ENCODE assay signal across 13 mouse cellular contexts in the genomic region with DNA sequence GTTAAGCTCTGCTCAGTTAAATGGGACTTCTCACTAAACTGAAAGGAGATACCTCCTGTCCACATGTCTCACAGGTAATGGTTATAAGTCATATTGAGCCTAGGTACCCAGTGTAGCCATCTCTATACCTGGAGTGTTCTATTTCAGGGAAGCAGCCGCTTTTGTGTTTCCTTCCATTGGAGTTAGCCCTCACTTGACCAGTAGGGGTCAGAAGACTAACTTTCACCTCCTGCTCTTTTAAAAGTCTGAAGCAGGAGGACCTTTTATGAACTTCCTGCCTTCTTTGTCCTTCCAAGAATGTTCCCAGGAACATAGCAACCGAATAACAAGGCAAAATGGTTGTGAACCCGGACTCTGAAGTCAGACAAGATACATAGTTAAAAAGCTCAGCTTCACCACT.
DNase-seq lines count a peak whose midpoint lies in the region; ATAC-seq and TF ChIP-seq lines count a peak whose summit lies in the region.
"Had no signal": no experiment of that assay in that cellular context is flagged by ENCODE, and none has a peak within 500 bp of the region (broad histone marks: within the 10 kb centered on the region; RNA-seq: fewer than 3 reads in every experiment).

No protein-coding gene starts in this region.

- H3K4me1 ChIP-seq in CH12.LX (ENCODE audit: control insufficient read depth in 1 of 2, insufficient read depth in 2 of 2): peaks cover 30 to 98% of the 10 kb centered on the region in 2 experiments
- H3K4me1 ChIP-seq: stomach, embryonic 15.5 days had no signal

- peak; percentile 72 for TF ChIP-seq CTCF in layer of hippocampus, adult 2 months (conservative IDR thresholded peaks at IDR 0.05)
- peak; percentile 55 to 77 for TF ChIP-seq CTCF in CH12.LX (conservative IDR thresholded peaks at IDR 0.05 in 1 of 2, IDR thresholded peaks at IDR 0.05 in 1 of 2; ENCODE audit: low read depth in 2 of 2, low read length in 2 of 2)

- TF ChIP-seq EP300 in CH12.LX (IDR thresholded peaks at IDR 0.05; ENCODE audit: low read length): peak; percentile 27; the same call in 1 of the 2 replicates

- H3K9me3 ChIP-seq in CH12.LX (replicated peaks; ENCODE audit: low read length): no peaks in the 10 kb centered on the region
- H3K9me3 ChIP-seq: forebrain, embryonic 10.5 days; stomach, embryonic 15.5 days had no signal

- no peak for DNase-seq in layer of hippocampus, adult 2 months (ENCODE audit: low spot score in 2 of 2)
- no peak for DNase-seq in layer of hippocampus, postnatal 25 days (ENCODE audit: extremely low spot score in 1 of 2, low spot score in 1 of 2)
- DNase-seq in 416B (ENCODE audit: low read depth): peak; percentile 11
- DNase-seq in CH12.LX (ENCODE audit: extremely low read depth): no peak
- DNase-seq in frontal cortex, postnatal 25 days (ENCODE audit: low spot score in 2 of 2): no peak
- DNase-seq: kidney, postnatal 10 days; right cerebral cortex, adult 18-20 months had no signal

- dilution Hi-C loops in CH12.LX (cut with MboI; ENCODE audit: extremely low pct_ligation_motif_present, extremely low pct_unique_long_range_greater_than_20kb, low sequenced_read_pairs): no loop called here

- no peak overlapping the region for H3K9ac ChIP-seq in CH12.LX (ENCODE audit: insufficient read depth, low read depth)
- H3K9ac ChIP-seq: stomach, embryonic 15.5 days had no signal

- H3K27ac ChIP-seq in layer of hippocampus, adult 2 months: no peak overlapping the region
- no peak overlapping the region for H3K27ac ChIP-seq in CH12.LX (ENCODE audit: insufficient read depth, low read depth)
- H3K27ac ChIP-seq: forebrain, embryonic 10.5 days; macrophage; stomach, embryonic 15.5 days had no signal

- TF ChIP-seq POLR2A in CH12.LX (IDR thresholded peaks at IDR 0.05; ENCODE audit: low read depth, low read length): no peak

- H3K79me2 ChIP-seq in CH12.LX (replicated peaks; ENCODE audit: control insufficient read depth, extremely low read depth, insufficient read depth, poor library complexity, severe bottlenecking): peaks cover 3% of the 10 kb centered on the region; the same call in 1 of the 2 replicates

- no peak overlapping the region for H3K4me3 ChIP-seq in layer of hippocampus, adult 2 months
- no peak overlapping the region for H3K4me3 ChIP-seq in CH12.LX (replicated peaks in 1 of 3; ENCODE audit: low read depth in 2 of 3, low read length in 2 of 3, poor library complexity in 1 of 3)
- H3K4me3 ChIP-seq: forebrain, embryonic 10.5 days; myocyte; stomach, embryonic 15.5 days had no signal

- H3K27me3 ChIP-seq in CH12.LX (replicated peaks): no peaks in the 10 kb centered on the region
- H3K27me3 ChIP-seq: stomach, embryonic 15.5 days had no signal

- in situ Hi-C loops in CH12.LX (cut with MboI; ENCODE audit: low pct_ligation_motif_present, low pct_unique_long_range_greater_than_20kb, low sequenced_read_pairs): no loop called here

- no peak overlapping the region for H3K4me2 ChIP-seq in CH12.LX (ENCODE audit: insufficient read depth, low read depth, poor library complexity, severe bottlenecking)
- H3K4me2 ChIP-seq: stomach, embryonic 15.5 days had no signal

- H3K36me3 ChIP-seq in CH12.LX (replicated peaks in 1 of 2; ENCODE audit: control insufficient read depth in 1 of 2, insufficient read depth in 1 of 2, low read length in 1 of 2): peaks cover 9 to 71% of the 10 kb centered on the region in 2 experiments
- H3K36me3 ChIP-seq: forebrain, embryonic 10.5 days; stomach, embryonic 15.5 days had no signal

- peak; percentile 73 for ATAC-seq in megakaryocyte, adult 5-6 weeks (ENCODE audit: poor library complexity, severe bottlenecking)
- no peak for ATAC-seq in inflammation-experienced regulatory T-cells, adult 6 months

- peak; percentile 65 for TF ChIP-seq RAD21 in CH12.LX (IDR thresholded peaks at IDR 0.05; ENCODE audit: low read depth, low read length)

TF ChIP-seq in CH12.LX, 34 proteins besides CTCF, POLR2A, EP300 and RAD21:
- TF ChIP-seq MEF2A (IDR thresholded peaks at IDR 0.05; ENCODE audit: borderline replicate concordance, low read depth, low read length): peak; percentile 47; the same call in 1 of the 2 replicates
- TF ChIP-seq SMC3 (IDR thresholded peaks at IDR 0.05; ENCODE audit: low read depth, low read length): peak; percentile 75
- TF ChIP-seq CHD2 (IDR thresholded peaks at IDR 0.05; ENCODE audit: low read length): no peak
- peak; percentile 20; the same call in 1 of the 2 replicates for TF ChIP-seq IRF4 (IDR thresholded peaks at IDR 0.05; ENCODE audit: low read depth, low read length)
